Mouse (Mus musculus) heart, embryonic 12.5 days (tissue): ENCODE data around the gene Pitpna. TPM values are rescaled to one million over a fixed set of nuclear protein-coding genes. Genes with fewer than 3 reads are reported as not detected.

Experiments used
- ATAC-seq: fragments of 200-750 bp; cut with Nextera tagmentation; 2 replicates; pipeline ENCODE4 v1.8.0; 2017; ENCODE audit warnings: moderate TSS enrichment, moderate library complexity; ENCODE audit not compliant: insufficient number of reproducible peaks, low FRiP score
- H3K27ac ChIP-seq: fragments of 300-500 bp; sonication (generic); 2 replicates; pipeline ENCODE4 v1.5.1; 2016; ENCODE audit warnings: mild to moderate bottlenecking, moderate library complexity; ENCODE audit not compliant: poor library complexity, severe bottlenecking
- H3K27me3 ChIP-seq: fragments of 300-500 bp; sonication (generic); replicated peaks from 2 replicates; pipeline ENCODE4 v1.6.1; 2016; ENCODE audit warnings: mild to moderate bottlenecking, moderate library complexity
- H3K36me3 ChIP-seq: fragments of 300-500 bp; sonication (generic); 2 replicates; pipeline ENCODE4 v1.6.1; 2016; ENCODE audit warnings: mild to moderate bottlenecking, moderate library complexity
- H3K4me1 ChIP-seq: fragments of 300-500 bp; sonication (generic); replicated peaks from 2 replicates; pipeline ENCODE4 v1.6.1; 2016; ENCODE audit warnings: mild to moderate bottlenecking
- H3K4me2 ChIP-seq: fragments of 300-500 bp; sonication (generic); 2 replicates; pipeline ENCODE4 v1.6.1; 2016; ENCODE audit warnings: mild to moderate bottlenecking, moderate library complexity
- H3K4me3 ChIP-seq: fragments of 300-500 bp; sonication (generic); 2 replicates; pipeline ENCODE4 v1.5.1; 2016; ENCODE audit warnings: mild to moderate bottlenecking
- H3K9ac ChIP-seq: fragments of 300-500 bp; sonication (generic); 2 replicates; pipeline ENCODE4 v1.6.1; 2016; ENCODE audit warnings: mild to moderate bottlenecking, moderate library complexity
- H3K9me3 ChIP-seq: fragments of 300-500 bp; sonication (generic); replicated peaks from 2 replicates; pipeline ENCODE4 v1.6.1; 2016; ENCODE audit warnings: mild to moderate bottlenecking, moderate library complexity
- WGBS: fragments of 180-500 bp; shearing (Covaris S2); methylation state at CpG from one replicate; pipeline ENCODE4 v1.1.7; 2016; 5-methylcytosine and 5-hydroxymethylcytosine counted together
- polyA plus RNA-seq: library from polyadenylated mRNA; unstranded; fragments of >200 nt; fragmentation: Nextera tagmentation; extraction: Ambion mirVana; gene quantifications from 2 replicates; pipeline ENCODE4 v1.2.1, GENCODE M21; 2016

Pitpna gene
- polyA plus RNA-seq, 1 experiment from 2014 or later = 75.3 TPM

GRCm38 (mm10) chr11:75635315-75635714 is 47.4 kb downstream of the Pitpna start:
- Histone ChIP-seq H3K36me3 (peaks cover 41% of the 10 kb centered on the region), H3K27ac (no peak overlapping the region), H3K4me2 (no peak overlapping the region), H3K9me3 (no peaks in the 10 kb centered on the region), H3K27me3 (no peaks in the 10 kb centered on the region), H3K9ac (no peak overlapping the region), H3K4me1 (peaks cover 13% of the 10 kb centered on the region), H3K4me3 (no peak overlapping the region)
- 66% methylated on average over 11 of the region's 11 CpGs for WGBS
- ATAC-seq = no peak

GRCm38 (mm10) chr11:75643323-75643722 is 55.4 kb downstream of the Pitpna start:
- no peak overlapping the region for H3K27ac ChIP-seq
- no peaks in the 10 kb centered on the region for H3K9me3 ChIP-seq
- no peak overlapping the region for H3K4me2 ChIP-seq
- no peak for ATAC-seq
- 64% methylated on average over 5 of the region's 5 CpGs for WGBS
- H3K27me3 ChIP-seq = no peaks in the 10 kb centered on the region
- peaks cover 31% of the 10 kb centered on the region for H3K36me3 ChIP-seq
- no peak overlapping the region for H3K9ac ChIP-seq
- peaks cover 9% of the 10 kb centered on the region for H3K4me1 ChIP-seq
- H3K4me3 ChIP-seq = no peak overlapping the region

GRCm38 (mm10) chr11:75644684-75645083 is 56.8 kb downstream of the Pitpna start:
- H3K4me3 ChIP-seq = no peak overlapping the region
- ATAC-seq = no peak
- H3K9ac ChIP-seq = no peak overlapping the region
- peaks cover 15% of the 10 kb centered on the region for H3K4me1 ChIP-seq
- H3K4me2 ChIP-seq = no peak overlapping the region
- H3K27me3 ChIP-seq = no peaks in the 10 kb centered on the region
- peaks cover 25% of the 10 kb centered on the region for H3K36me3 ChIP-seq
- 77% methylated on average over 9 of the region's 9 CpGs for WGBS
- H3K9me3 ChIP-seq = no peaks in the 10 kb centered on the region
- H3K27ac ChIP-seq = no peak overlapping the region

GRCm38 (mm10) chr11:75647681-75648211 is 59.8 kb downstream of the Pitpna start:
- ATAC-seq = no peak
- Histone ChIP-seq H3K4me2 (no peak overlapping the region), H3K4me3 (no peak overlapping the region), H3K36me3 (peaks cover 11% of the 10 kb centered on the region), H3K9ac (no peak overlapping the region), H3K27me3 (no peaks in the 10 kb centered on the region), H3K9me3 (no peaks in the 10 kb centered on the region), H3K27ac (peak overlapping the region; percentile 89; the same call in 1 of the 2 replicates), H3K4me1 (peaks cover 33% of the 10 kb centered on the region)
- WGBS = 68% methylated on average over 6 of the region's 6 CpGs

- peak; percentile 33; the same call in 1 of the 2 replicates for ATAC-seq
- H3K4me2 ChIP-seq = no peak overlapping the region
- no peaks in the 10 kb centered on the region for H3K27me3 ChIP-seq
- peaks cover 11% of the 10 kb centered on the region for H3K36me3 ChIP-seq
- H3K27ac ChIP-seq = peak overlapping the region; percentile 89
- peaks cover 46% of the 10 kb centered on the region for H3K4me1 ChIP-seq
- H3K4me3 ChIP-seq = no peak overlapping the region
- no peaks in the 10 kb centered on the region for H3K9me3 ChIP-seq
- no peak overlapping the region for H3K9ac ChIP-seq
- 49% methylated on average over 4 of the region's 4 CpGs for WGBS
Measured at GRCm38 (mm10) chr11:75649155-75649561, 61.3 kb downstream of the Pitpna start.

- 58% methylated on average over 7 of the region's 7 CpGs for WGBS
- H3K4me2 ChIP-seq = peak within 1 kb of the TSS; percentile 83
- H3K27ac ChIP-seq = peak within 1 kb of the TSS; percentile 89
- H3K9ac ChIP-seq = peak within 1 kb of the TSS; percentile 81
- peaks cover 6% of the 10 kb centered on the region for H3K36me3 ChIP-seq
- no peaks in the 10 kb centered on the region for H3K27me3 ChIP-seq
- ATAC-seq = no peak
- H3K9me3 ChIP-seq = no peaks in the 10 kb centered on the region
- peaks cover 58% of the 10 kb centered on the region for H3K4me1 ChIP-seq
- peak within 1 kb of the TSS; percentile 66 for H3K4me3 ChIP-seq
Measured at GRCm38 (mm10) chr11:75650311-75650710, 62.4 kb downstream of the Pitpna start, which contains the start of gene Myo1c. Myo1c (plus strand) TSS chr11:75650504.

GRCm38 (mm10) chr11:75650958-75651425 is 63.1 kb downstream of the Pitpna start:
- H3K4me3 ChIP-seq = peak overlapping the region; percentile 66
- H3K4me2 ChIP-seq = peak overlapping the region; percentile 83
- no peak for ATAC-seq
- no peaks in the 10 kb centered on the region for H3K27me3 ChIP-seq
- peaks cover 59% of the 10 kb centered on the region for H3K4me1 ChIP-seq
- peak overlapping the region; percentile 89 for H3K27ac ChIP-seq
- WGBS = 40% methylated on average over 13 of the region's 13 CpGs
- H3K9ac ChIP-seq = peak overlapping the region; percentile 81
- no peaks in the 10 kb centered on the region for H3K36me3 ChIP-seq
- H3K9me3 ChIP-seq = no peaks in the 10 kb centered on the region

- Histone ChIP-seq H3K9me3 (no peaks in the 10 kb centered on the region), H3K4me3 (peak overlapping the region; percentile 66), H3K9ac (peak overlapping the region; percentile 81), H3K27ac (peak overlapping the region; percentile 89), H3K4me2 (peak overlapping the region; percentile 83), H3K4me1 (peaks cover 63% of the 10 kb centered on the region), H3K36me3 (no peaks in the 10 kb centered on the region), H3K27me3 (no peaks in the 10 kb centered on the region)
- WGBS = under 1% methylated on average over 54 of the region's 54 CpGs
- peak; percentile 81 for ATAC-seq
Measured at GRCm38 (mm10) chr11:75651426-75652221, 63.7 kb downstream of the Pitpna start.

- Histone ChIP-seq H3K27ac (peak overlapping the region; percentile 1; the same call in 1 of the 2 replicates), H3K4me1 (peaks cover 71% of the 10 kb centered on the region), H3K9ac (peak overlapping the region; percentile 81), H3K36me3 (peaks cover 3% of the 10 kb centered on the region; the same call in 1 of the 2 replicates), H3K9me3 (no peaks in the 10 kb centered on the region), H3K4me2 (peak overlapping the region; percentile 83), H3K4me3 (peak overlapping the region; percentile 66), H3K27me3 (no peaks in the 10 kb centered on the region)
- no peak for ATAC-seq
- 23% methylated on average over 20 of the region's 20 CpGs for WGBS
Measured at GRCm38 (mm10) chr11:75652222-75652941, 64.5 kb downstream of the Pitpna start.

- ATAC-seq = no peak
- peak overlapping the region; percentile 91 for H3K27ac ChIP-seq
- peak overlapping the region; percentile 66 for H3K4me3 ChIP-seq
- peak overlapping the region; percentile 83 for H3K4me2 ChIP-seq
- WGBS = 29% methylated on average over 14 of the region's 14 CpGs
- H3K9ac ChIP-seq = peak overlapping the region; percentile 70
- peaks cover 11% of the 10 kb centered on the region for H3K36me3 ChIP-seq
- no peaks in the 10 kb centered on the region for H3K9me3 ChIP-seq
- H3K4me1 ChIP-seq = peaks cover 66% of the 10 kb centered on the region
- H3K27me3 ChIP-seq = no peaks in the 10 kb centered on the region
Measured at GRCm38 (mm10) chr11:75652942-75653684, 65.2 kb downstream of the Pitpna start.
